Mouse (Mus musculus) kidney, adult 11 months (tissue): ENCODE measurements around the gene Cacna2d2.
"Not testable (repeated sequence)": the region's sequence is repeated elsewhere in the genome, so short reads cannot be mapped to it uniquely, and the experiment has no call there.

Source experiments
- DNase-seq: peaks from one replicate; pipeline ENCODE4 v3.0.0; 2022

Gene Cacna2d2

DNA sequence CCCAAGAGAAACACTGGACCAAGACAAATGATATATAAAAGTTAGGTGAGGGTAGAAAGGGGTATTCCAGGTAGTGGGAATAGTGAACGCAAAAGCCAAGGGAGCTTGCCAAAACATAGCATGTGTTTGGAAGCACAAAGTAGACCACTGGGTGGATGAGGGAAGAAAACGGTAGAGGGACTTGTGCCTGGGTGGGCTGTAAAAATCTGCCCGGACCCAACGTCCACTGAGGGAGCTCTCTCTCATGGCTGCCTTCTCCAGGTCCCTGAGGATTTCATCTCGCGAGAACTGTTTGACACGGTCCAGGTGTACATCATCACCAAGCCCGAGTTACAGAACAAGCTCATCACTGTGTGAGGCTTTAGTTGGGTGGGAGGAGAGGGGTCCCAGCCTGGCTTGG lies 143.3 kb downstream of the Cacna2d2 start:
- peak; percentile 35 for DNase-seq

DNA sequence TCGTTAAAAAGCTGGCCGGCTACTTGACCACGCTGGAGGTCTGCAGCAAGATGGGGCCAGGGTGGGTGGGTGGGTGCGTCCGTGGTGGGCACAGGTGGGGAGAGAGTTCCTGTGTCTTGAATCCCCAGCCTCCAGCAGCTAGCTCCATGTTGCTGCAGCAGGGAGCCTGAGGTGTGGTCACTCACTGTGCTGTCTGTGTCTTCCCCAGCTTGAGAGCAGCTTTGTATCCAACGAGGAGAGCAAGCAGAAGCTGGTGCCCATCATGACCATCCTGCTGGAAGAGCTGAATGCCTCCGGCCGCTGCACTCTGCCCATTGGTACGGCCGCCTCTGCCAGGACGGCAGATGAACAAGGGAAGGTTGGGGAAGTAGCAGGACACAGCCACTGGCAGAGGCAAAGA lies 143.9 kb downstream of the Cacna2d2 start:
- no peak for DNase-seq

DNA sequence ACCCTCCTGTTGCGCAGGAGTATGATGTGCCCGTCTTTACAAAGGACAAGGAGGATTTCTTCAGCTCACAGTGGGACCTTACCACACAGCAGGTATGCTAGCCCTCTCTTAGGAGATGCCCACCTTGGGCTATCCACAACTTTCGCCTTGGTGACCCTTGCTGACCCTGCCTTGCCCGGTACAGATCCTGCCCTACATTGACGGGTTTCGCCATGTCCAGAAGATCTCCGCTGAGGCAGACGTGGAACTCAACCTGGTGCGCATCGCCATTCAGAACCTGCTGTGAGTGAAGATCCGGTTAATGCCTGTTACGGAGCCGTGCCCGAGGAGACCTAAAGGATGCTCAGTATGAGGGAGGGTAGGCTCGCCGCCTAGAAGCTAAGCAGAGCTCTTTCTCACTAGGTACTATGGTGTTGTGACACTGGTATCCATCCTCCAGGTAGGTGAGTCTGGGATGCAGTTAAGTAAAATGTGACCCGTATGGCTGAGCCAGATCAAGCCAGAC lies 144.8 kb downstream of the Cacna2d2 start:
- peak; percentile 28 for DNase-seq

DNA sequence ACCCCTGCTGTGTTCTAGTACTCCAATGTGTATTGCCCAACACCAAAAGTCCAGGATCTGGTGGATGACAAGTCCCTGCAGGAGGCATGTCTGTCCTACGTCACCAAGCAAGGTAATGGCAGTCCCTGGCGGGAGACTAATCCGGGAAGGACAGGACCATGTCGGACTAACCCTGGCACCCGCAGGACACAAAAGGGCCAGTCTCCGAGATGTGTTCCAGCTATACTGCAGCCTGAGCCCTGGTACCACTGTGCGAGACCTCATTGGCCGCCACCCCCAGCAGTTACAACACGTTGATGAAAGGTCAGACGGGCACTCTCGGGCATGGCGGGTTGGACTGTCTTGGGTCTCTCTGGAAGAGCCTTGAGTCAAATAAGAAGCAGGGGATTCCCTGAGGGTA lies 145.3 kb downstream of the Cacna2d2 start:
- peak; percentile 27 for DNase-seq

DNA sequence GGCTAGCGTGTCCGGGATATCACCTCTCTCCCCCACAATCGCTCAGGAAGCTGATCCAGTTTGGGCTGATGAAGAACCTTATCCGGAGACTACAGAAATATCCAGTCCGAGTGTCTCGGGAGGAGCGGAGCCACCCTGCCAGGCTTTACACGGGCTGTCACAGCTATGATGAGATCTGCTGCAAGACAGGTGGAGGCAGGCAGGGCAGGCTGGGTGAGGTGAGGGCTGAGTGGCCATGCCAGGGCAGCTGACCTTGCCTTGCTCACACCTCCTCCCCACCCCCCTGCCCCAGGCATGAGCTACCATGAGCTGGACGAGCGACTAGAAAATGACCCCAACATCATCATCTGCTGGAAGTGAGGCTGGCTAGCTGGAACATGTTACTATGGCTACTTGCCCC lies 145.8 kb downstream of the Cacna2d2 start:
- DNase-seq: peak; percentile 34

DNA sequence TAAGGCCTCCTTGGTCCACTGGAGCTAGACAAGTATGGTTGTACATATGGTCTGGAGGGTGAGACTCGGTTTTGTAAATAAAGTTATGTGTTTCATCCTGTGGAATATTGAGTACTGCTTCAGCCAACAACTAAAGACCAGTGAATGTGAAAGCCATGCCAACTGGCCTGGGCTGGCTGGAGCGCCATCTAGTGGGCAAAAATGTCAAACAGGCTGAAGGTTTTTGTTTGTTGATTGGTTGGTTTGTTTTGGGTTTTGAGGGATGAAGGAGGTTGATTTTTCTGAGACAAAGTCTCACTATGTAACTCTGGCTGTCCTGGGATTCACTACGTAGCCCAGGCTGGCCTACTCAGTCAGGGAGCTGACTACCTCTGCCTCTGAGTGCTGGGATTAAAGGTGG lies 146.2 kb downstream of the Cacna2d2 start:
- peak; percentile 62 for DNase-seq

DNA sequence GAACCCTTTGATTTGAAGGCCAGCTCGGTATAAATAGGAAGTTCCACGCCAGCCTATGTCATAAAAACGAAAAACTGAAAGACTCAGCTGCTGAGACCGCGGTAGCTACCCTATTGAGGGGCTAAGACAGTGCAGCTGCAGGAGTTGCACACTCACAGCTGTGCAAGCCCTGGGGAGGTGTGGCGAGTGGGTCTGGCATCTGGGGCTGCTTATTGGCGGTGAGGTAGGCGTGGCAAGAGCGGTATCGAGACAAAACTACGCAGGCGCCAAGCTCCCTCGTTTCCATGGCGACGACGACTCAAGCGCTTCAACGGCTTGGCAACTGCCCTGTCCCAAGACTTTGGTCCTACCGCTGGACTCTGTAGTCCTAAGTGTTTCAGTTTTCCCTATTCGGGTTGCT lies 147.6 kb downstream of the Cacna2d2 start, which contains the start of gene Zmynd10:
Gene Zmynd10 (plus strand): TSS at position 273 of the 400 bp plus-strand sequence.
- peak; percentile 97 for DNase-seq

DNA sequence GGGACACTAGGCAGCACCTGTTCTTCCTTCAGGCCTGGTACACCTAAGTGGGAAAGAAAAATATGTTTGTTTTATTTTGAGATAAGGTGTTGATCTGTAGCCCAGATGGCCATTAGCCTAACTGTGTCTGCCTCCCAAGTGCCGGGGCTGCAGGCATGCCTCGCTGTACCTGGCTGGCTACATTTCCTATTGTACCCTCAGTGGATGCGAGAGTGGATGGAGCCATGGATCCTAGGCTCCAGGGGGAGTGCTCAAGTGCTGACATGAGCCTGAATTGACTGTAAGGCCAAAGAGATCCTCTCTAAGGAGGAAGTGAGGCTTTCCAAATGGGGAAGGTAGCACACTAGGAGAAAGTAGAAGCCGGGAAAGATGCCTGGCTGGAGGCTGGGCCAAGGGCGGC lies 148.5 kb downstream of the Cacna2d2 start:
- DNase-seq: no peak

DNA sequence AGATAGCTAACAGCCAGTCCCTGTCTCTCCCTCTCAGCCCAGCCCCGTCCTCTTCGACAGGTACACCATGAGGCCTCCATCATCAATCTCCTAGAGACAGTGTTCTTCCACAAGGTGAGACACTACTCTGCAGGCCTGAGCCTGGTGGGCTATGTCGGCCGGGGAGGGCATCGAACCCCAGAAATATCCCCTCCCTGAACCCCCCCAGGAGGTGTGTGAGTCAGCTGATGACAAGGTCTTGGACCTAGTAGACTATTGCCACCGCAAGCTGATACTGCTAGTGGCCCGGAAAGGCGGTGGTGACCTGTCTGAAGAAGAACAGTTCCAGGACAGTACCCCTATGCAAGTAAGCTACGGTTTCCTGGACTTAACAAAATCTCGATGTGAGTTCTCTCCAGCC lies 149.4 kb downstream of the Cacna2d2 start:
- DNase-seq: no peak

DNA sequence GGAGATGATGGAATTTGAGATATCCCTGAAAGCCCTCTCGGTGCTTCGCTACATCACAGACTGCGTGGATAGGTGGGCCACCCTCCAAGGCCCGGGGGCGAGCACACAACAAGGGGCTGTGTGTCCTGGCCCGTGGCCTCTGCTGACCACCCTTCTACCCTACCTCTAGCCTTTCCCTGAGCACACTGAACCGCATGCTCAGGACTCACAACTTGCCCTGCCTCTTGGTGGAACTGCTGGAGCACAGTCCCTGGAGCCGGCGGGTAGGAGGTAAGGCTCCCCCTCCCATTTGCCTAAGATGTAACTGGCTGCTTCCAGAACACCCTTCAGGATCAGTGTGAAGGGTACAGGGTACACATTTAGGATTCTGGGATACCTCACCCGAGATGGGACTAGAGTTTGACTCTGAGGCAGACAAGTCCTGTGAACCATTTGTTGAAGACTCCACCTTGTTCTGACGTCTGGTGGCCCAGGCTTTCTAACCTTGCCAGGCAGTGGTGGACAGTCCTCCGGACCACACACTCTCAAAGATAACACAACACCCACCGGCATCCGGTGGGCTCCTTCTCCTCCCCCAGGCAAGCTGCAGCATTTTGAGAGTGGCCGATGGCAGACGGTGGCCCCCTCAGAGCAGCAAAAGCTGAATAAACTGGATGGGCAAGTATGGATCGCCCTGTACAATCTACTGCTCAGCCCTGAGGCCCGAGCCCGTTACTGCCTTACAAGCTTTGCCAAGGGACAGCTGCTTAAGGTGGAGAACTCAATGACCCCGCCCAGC lies 150.1 kb downstream of the Cacna2d2 start:
- no peak for DNase-seq

DNA sequence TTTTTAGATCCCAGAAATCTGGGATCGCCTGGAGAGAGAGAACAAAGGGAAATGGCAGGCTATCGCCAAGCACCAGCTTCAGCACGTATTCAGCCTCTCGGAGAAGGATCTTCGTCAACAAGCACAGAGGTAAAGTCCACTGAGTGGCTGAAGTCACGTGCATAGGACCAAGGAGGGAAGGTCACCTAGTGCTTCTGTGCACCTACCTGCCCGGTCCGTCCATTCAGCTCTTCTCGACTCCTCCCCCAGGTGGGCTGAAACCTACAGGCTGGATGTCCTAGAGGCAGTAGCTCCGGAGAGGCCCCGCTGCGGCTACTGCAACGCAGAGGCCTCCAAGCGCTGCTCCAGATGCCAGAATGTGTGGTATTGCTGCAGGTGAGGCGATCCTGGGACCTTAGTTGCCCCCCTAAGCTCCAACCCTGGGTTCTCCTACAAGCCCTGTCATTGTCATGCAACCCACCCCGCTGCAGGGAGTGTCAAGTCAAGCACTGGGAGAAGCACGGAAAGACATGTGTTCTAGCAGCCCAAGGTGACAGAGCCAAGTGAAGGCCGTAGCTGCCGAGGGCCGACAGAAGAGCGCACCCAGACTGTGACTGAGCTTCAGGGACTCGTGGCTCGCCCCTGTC lies 151.2 kb downstream of the Cacna2d2 start:
- DNase-seq: peak; percentile 95

DNA sequence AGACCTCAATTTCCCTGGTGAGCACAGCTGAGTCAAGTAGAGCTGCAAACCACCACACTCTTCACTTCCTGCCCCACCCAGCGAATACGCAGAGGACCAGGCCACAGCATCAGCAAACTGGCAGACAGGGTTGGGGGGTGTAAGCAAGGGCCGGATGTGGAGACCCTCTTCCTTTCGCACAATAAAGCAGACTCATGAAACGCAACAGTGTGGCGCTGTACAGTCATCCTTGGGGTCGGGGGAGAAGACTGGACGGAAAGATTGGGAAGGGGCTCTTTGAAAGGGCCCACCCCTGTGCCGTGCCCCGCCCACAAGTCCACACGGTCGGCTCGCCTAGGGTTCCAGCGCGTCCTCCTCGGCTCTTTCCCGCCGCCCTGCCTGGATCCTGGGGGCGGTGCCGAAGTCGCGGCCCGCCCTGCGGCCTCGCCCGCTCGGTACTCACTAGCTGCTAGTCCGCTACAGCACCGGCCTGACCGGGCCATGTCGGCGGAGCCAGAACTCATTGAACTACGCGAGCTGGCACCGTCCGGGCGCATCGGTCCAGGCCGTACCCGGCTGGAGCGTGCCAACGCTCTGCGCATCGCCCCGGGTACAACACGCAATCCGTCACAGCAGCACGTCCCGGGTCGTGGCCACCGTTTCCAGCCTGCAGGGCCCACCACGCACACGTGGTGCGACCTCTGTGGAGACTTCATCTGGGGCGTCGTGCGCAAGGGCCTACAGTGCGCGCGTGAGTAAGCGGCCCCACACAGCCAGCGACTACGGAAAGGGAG lies 151.9 kb downstream of the Cacna2d2 start, which contains the start of gene Rassf1:
Gene Rassf1 (plus strand): TSS at position 439 of the 773 bp plus-strand sequence.
- peak; percentile 83 for DNase-seq

DNA sequence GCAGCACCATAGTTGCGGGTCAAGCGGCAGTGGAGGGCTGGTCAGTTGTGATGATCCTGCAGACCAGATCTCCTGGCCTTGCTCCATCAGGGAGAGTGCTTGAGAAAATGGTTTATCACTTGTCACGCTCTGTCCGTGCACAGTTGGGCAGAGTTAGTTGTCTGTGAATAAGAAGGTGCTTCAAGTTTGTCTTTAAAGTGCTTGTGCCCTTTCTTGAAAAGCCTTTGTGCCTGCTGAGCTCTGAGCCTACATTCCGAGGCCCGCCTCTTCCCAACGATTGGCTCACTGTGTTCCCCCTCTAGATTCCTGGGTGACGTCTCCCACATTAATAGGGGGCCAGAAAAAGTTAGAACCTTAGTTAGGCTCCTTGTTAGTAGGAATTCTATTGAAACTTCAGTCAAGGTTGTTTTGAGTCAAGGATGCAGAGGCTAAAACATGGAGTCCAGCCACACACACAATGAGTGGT lies 152.5 kb downstream of the Cacna2d2 start:
- DNase-seq: no peak

DNA sequence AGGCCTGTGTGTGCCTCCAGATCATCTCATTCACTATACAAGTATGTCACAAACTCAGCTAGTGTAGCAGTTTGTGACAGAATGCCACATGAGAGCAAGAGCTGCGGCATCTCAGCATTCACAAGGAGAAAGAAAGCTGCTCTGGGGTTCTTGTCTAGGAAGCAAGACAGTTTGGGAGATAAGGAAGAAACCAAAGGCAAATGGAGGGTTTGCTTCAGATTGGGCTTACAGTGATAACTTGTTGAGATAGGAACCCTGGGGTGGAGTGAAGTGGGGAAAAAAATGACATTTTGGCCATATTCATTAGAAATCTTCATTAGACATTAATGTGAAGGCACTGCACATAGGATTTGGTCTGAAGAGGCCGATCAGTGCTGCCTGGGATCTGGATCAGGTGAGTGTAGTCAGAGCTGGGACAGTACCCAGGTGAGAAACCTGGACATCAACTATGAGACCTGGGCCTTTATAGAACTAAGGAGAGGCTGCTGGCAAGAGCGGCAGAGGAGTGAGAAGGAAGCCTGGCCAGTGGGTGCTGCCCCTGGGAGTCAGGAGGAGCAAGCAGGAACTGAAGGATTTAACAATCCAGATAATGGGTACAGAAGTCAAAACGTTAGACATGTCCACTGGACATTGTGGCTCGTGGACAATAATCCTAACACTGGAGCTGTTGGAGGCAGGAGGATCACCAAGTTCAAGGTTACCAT lies 153.4 kb downstream of the Cacna2d2 start:
- no peak for DNase-seq

DNA sequence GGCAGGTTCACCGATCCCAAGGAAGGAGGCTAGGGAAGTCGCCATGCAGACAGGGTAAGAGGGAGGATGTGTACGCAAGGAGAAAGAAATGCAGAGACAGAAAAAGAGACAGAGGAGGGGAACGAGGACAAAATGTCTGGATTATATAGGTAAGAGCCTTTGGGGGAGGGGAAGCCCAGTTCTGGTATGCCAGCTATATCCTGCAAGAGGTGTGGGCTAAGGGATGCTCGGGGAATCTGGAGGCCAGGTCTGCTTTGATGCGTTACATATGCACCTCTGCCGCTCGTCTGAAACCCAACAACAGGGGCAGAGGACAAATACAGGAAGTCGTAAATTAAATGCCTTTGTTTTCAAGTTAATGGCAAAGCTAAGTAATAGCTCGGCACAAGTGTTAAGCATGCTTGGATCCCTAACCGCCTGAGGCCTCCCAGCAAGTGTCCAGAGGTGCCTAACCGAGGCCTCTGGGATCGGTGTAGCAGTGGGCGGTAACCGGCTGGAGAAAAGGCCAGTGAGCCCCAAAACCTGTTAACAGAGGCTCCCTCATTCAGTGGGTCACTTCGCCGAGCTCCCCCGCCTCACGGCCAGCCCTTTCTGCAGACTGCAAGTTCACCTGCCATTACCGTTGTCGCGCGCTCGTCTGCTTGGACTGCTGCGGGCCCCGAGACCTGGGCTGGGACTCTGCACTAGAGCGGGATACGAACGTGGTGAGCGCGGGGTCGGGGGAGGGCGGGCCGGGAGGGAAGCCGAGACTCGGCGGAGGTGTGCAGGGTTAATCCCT lies 154.3 kb downstream of the Cacna2d2 start:
- peak; percentile 63 for DNase-seq

DNA sequence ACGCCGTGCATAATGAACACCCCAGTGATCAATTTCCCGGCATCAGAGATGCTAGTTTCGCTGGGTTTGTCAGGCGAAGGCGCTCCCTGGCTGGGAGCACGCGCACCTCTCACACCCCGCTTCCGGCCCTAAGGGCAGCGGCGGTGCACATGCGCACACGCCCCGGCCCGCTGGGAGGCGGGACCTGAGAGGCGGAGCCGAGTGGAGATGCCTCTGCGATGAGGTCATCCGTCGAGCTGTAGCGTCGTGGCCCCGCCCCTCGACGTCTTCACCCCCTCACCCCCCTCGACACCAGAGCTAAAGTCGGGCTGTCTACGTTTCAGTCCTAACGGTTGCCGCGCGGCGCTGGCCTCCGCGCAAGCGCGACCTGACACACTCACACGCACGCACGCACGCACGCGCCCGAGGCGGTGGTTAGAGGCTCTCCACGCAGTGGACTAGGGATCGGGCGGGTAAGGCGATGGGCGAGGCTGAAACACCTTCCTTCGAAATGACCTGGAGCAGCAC lies 155.0 kb downstream of the Cacna2d2 start:
- peak; percentile 96 for DNase-seq

DNA sequence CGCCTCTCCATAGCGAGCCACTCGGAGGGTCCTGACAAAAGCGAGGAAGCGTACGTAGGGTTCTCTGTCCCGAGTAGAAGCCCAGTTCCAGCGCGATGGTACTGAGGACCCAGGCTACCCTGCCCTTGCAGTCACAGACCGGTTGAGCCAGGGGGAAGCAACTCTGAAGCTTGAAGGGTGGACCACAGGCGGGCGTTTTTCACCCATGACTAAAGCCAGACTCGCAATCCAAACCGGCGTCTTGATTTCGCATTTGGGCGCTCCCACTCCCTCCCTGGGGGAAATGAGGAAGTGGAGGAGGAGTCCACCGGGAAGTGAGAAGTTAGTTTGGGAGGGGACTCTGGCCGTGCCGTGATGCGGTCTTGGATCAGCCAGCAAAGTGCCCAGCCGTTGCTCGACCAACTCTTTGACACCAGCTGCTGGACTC lies 155.6 kb downstream of the Cacna2d2 start:
- peak; percentile 70 for DNase-seq

DNA sequence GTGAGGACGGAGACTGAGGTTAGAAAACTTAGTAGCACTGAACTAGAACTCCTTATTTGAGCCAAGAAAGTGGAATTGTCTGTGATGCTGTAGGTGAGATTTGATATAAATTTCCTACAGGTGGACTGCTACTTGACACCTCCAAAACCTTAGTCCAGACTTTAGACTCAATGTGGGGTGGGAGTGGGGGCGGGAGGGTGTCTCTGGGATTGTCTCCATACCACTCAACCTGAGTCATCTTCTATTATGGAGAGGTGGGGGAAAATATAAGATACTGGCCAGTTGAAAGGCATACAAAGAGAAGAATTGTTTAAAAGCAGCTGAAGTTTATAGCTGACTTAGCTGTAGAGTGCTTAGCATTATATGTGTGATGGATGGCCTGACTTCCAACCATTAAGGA lies 156.3 kb downstream of the Cacna2d2 start:
- no peak for DNase-seq

DNA sequence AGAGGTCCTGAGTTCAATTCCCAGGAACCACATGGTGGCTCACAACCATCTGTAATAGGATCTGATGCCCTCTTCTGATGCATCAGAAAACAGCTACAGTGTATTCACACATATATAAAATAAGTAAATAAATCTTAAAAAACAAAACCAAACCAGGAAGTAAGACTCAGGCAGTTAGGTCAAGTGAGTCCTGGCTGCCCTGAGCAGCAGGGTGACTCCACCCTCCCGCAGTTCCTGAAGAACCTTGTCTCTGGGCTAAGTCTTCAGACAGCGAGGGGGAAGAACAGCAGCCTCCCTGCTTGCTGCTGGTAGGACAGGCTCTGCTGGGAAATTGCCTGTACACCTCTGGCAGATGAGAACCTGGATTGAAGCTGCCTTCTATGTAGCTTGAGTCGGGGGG lies 156.9 kb downstream of the Cacna2d2 start:
- DNase-seq: no peak

DNA sequence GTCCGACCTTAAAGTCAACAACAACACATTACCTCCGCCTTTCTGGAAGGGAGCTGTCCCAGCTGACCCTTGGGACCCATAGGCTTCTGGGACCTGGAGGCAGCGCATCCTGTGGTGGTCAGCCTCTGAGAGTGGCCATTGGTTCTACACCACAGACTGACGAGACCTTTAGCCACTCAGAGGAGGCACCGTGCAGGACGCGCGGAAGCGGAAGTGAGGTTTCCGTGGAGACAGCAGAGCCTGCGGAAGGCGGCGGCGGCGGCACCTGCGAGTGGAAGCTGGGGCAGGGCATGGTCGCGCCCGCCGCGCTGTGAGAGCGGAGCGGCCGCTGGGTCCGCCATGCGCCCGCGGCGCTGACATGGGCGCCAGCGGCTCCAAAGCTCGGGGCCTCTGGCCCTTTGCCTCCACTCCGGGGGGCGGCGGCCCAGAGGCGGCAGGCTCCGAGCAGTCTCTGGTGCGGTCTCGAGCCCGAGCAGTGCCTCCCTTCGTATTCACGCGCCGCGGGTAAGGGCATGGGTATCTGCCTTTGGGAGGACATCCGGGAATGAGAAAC lies 163.7 kb downstream of the Cacna2d2 start, which contains the start of gene Tusc2:
Gene Tusc2 (plus strand): TSS at position 227 of the 553 bp plus-strand sequence.
- DNase-seq: peak; percentile 97

DNA sequence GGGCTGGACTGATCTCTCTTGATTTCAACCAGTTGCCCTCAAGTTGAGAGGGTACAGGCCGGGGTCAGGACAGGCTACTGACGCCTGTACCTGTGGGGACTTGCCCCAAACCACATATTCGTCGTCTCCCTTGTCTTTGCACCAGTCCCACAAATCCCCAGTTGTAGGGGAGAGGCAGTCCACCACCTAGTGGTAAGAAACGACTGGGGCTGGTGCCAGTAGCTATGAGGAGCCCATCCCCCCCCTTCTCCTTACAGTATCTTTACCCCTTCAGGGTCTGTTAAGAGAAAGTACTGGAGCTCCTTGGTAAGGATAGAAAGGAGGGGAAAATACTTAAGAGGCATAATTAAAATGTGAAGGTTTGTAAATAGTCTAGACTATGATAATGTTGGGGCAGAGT lies 166.1 kb downstream of the Cacna2d2 start:
- not testable (repeated sequence) for DNase-seq
